Mouse (Mus musculus) kidney, adult 8-10 months (tissue): ENCODE measurements around the gene Gm10378.
"Not testable (repeated sequence)": the region's sequence is repeated elsewhere in the genome, so short reads cannot be mapped to it uniquely, and the experiment has no call there.

Source experiments
- DNase-seq, 2 experiments: peaks; one replicate each; pipeline ENCODE4 v3.0.0; 2022

Gm10378 gene

DNA sequence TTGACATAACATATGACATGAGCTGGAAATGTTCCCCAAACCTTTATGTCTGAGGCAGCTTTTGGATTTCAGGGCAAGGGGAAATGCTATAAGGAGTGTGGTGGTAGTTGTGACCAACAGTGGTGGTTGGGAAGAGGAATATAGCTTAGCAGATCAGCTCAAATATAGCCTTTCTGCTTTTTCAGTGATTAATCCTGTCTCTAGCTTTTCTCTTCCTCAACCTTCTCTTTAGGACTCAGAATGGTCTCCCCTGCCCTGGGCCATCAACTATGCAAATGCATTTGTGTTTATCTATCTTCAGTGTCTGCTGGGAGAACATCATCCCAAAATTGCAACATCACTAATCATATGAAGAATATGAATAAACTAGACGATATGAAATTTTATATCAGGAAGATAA lies at the start of gene Gm10378:
Gene Gm10378, plus strand, starts transcription at position 301 of the 400 bp plus-strand sequence.
- DNase-seq: not testable (repeated sequence)

DNA sequence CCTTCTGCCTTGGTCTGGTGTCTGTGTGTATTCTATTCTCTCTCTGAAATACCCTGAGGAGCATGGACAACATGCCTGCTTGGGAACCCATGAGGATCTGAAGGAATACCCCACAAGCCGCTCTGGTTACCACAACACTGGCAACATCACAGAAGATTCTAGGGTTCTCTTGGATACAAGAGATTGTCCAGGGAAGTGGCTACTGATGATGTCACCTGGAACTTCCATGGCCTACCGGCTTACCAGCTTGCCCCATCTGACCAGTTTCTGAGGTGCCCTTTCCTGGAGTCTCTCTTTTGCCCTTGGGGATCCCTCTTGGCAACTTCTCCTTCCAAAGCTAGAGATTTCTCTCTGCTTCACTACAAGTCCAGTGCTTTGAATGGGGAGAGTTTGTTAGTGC lies 13.9 kb upstream of the Gm10378 start, which contains the start of gene Gm3633:
Gene Gm3633, minus strand, starts transcription at position 101 of the 400 bp plus-strand sequence.
- not testable (repeated sequence) for DNase-seq
